Mouse (Mus musculus) cerebellum, adult 9-11 months (tissue): Measurements from ENCODE around the gene Rtkn2.

Source experiments
- DNase-seq: peaks from one replicate; pipeline ENCODE4 v3.0.0; 2022

Rtkn2 gene

GRCm38 (mm10) chr10:67998116-67998635 is 18.8 kb downstream of the Rtkn2 start:
- no peak for DNase-seq

- DNase-seq, result no peak
These were observed 19.8 kb downstream of the Rtkn2 start for GRCm38 (mm10) chr10:67999170-67999569.

GRCm38 (mm10) chr10:68001456-68001855 is 22.1 kb downstream of the Rtkn2 start:
- DNase-seq, result no peak

- DNase-seq, result no peak
These were observed 24.5 kb downstream of the Rtkn2 start for GRCm38 (mm10) chr10:68003651-68004422.

- DNase-seq, result no peak
These were observed 26.0 kb downstream of the Rtkn2 start for GRCm38 (mm10) chr10:68005404-68005803.

GRCm38 (mm10) chr10:68006491-68006890 is 27.1 kb downstream of the Rtkn2 start:
- no peak for DNase-seq

- DNase-seq, result no peak
These were observed 27.7 kb downstream of the Rtkn2 start for GRCm38 (mm10) chr10:68007103-68007502.

GRCm38 (mm10) chr10:68008198-68008955 is 29.0 kb downstream of the Rtkn2 start:
- no peak for DNase-seq

- no peak for DNase-seq
These were observed 29.9 kb downstream of the Rtkn2 start for GRCm38 (mm10) chr10:68009301-68009700.

GRCm38 (mm10) chr10:68009867-68010266 is 30.5 kb downstream of the Rtkn2 start:
- no peak for DNase-seq

GRCm38 (mm10) chr10:68013137-68013536 is 33.8 kb downstream of the Rtkn2 start:
- DNase-seq, result no peak

GRCm38 (mm10) chr10:68020755-68021154 is 41.4 kb downstream of the Rtkn2 start:
- DNase-seq, result no peak

- DNase-seq, result no peak
These were observed 46.3 kb downstream of the Rtkn2 start for GRCm38 (mm10) chr10:68025660-68026059.

GRCm38 (mm10) chr10:68028327-68029080 is 49.1 kb downstream of the Rtkn2 start:
- no peak for DNase-seq

- no peak for DNase-seq
These were observed 49.8 kb downstream of the Rtkn2 start for GRCm38 (mm10) chr10:68029081-68029626.

- DNase-seq, result no peak
These were observed 50.7 kb downstream of the Rtkn2 start for GRCm38 (mm10) chr10:68030027-68030426.

GRCm38 (mm10) chr10:68035707-68036367 is 56.5 kb downstream of the Rtkn2 start:
- no peak for DNase-seq

GRCm38 (mm10) chr10:68036368-68036980 is 57.1 kb downstream of the Rtkn2 start:
- DNase-seq, result no peak

GRCm38 (mm10) chr10:68038997-68039624 is 59.7 kb downstream of the Rtkn2 start:
- no peak for DNase-seq

- no peak for DNase-seq
These were observed 60.4 kb downstream of the Rtkn2 start for GRCm38 (mm10) chr10:68039641-68040205.

GRCm38 (mm10) chr10:68040394-68040793 is 61.0 kb downstream of the Rtkn2 start:
- DNase-seq, result no peak
